Mouse (Mus musculus) liver, adult 2 months (tissue): ENCODE measurements at regions not wholly inside any gene's neighbourhood (a gene's known extent, or its start where the extent isn't known, plus 50 kb on each side); places are given as distances from the start of the nearest gene placed in this dataset.

Experiments used
- DNase-seq: peaks from one replicate; pipeline ENCODE4 v3.0.0-alpha.2; 2011; ENCODE audit warnings: low read depth, low spot score; ENCODE audit errors: extremely low read depth
- H3K27ac ChIP-seq: fragments of 200-500 bp; replicated peaks from 2 replicates; pipeline ENCODE4 v1.5.1; 2012; ENCODE audit warnings: low read depth, mild to moderate bottlenecking, control low read depth, inconsistent platforms, low read length; ENCODE audit not compliant: insufficient read depth
- H3K27me3 ChIP-seq: fragments of 200-500 bp; 2 replicates; pipeline ENCODE4 v1.6.1; 2012; ENCODE audit warnings: mild to moderate bottlenecking, moderate library complexity, low read length, inconsistent platforms; ENCODE audit not compliant: control insufficient read depth, insufficient read depth
- H3K36me3 ChIP-seq: fragments of 200-500 bp; 2 replicates; pipeline ENCODE4 v1.6.1; 2012; ENCODE audit warnings: low read length, inconsistent platforms; ENCODE audit not compliant: control insufficient read depth, insufficient read depth
- H3K4me1 ChIP-seq: fragments of 200-500 bp; 2 replicates; pipeline ENCODE4 v1.6.1; 2011; ENCODE audit warnings: low read length; ENCODE audit not compliant: control insufficient read depth, insufficient read depth
- H3K4me3 ChIP-seq: fragments of 200-500 bp; 2 replicates; pipeline ENCODE4 v1.5.1; 2011; ENCODE audit warnings: low read depth, mild to moderate bottlenecking, control low read depth, low read length, moderate library complexity; ENCODE audit not compliant: insufficient read depth
- H3K79me2 ChIP-seq: fragments of 200-500 bp; 2 replicates; pipeline ENCODE4 v1.6.1; 2012; ENCODE audit warnings: inconsistent platforms, mild to moderate bottlenecking, low read length, moderate library complexity; ENCODE audit not compliant: control insufficient read depth, insufficient read depth
- H3K9ac ChIP-seq: fragments of 200-500 bp; 2 replicates; pipeline ENCODE4 v1.6.1; 2012; ENCODE audit warnings: low read depth, mild to moderate bottlenecking, control low read depth, inconsistent platforms, low read length
- CTCF ChIP-seq: fragments of 200-500 bp; IDR thresholded peaks from 2 replicates; pipeline ENCODE4 v1.5.1; 2011; ENCODE audit warnings: low read depth, low read length, control low read depth
- POLR2A ChIP-seq: fragments of 200-500 bp; IDR thresholded peaks from 2 replicates; pipeline ENCODE4 v1.6.1; 2011; ENCODE audit warnings: low read length, control low read depth; ENCODE audit not compliant: insufficient read depth; ENCODE audit errors: extremely low read depth
- WGBS: fragments of 180-500 bp; shearing (Covaris S2); methylation state at CpG from one replicate; pipeline ENCODE4 v1.1.7; 2018; 5-methylcytosine and 5-hydroxymethylcytosine counted together

DNA sequence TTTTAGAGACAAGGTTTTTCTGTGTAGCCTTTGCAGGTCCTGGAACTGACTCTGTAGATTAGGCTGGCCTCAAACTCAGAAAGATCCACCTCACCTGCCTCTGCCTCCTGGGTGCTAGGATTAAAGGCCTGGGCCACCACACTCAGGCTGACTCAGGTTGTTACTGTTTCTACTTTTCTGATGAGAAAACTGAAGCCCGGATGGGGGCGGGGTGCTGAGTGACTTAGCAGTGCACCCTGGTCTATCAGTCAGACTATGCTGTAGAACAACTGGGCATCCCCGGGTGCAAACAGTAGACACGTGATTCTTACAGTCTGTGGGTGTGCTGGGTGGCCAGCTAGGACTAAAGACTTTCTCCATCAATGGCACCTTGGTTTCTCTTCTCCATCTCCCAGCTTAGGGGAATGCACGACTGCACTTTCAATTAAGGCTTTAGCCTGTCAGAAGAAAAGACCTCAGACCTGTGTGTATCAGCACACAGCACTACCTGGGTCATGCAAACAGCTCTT lies 55.1 kb upstream of the Lrp8 start:
- 85% methylated on average over 5 of the region's 5 CpGs for WGBS
- Histone ChIP-seq H3K9ac (no peak overlapping the region), H3K4me3 (no peak overlapping the region), H3K36me3 (no peaks in the 10 kb centered on the region), H3K27me3 (no peaks in the 10 kb centered on the region), H3K79me2 (no peaks in the 10 kb centered on the region), H3K27ac (no peak overlapping the region), H3K4me1 (no peaks in the 10 kb centered on the region)
- no peak for DNase-seq
- TF ChIP-seq POLR2A (no peak), CTCF (no peak)

DNA sequence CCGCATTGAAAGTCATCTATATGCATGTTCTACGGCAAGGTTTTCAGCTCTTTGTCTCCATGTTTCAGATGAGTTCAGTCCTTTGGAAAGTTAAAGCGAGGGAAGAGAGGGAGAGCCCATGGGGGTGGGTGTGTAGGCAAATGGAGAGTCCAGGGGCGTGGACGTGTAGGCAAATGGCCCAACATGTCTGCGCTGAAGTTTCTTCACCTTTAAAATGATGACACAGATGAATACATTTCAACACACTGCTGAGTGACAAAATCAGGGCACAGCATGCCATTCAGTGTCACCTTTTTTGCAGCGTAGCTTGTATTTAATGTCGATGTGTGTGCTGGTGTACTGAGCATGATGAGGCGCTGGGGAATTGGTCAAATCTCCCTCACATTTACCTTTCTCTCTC lies 54.6 kb upstream of the Lrp8 start:
- DNase-seq, result no peak
- H3K4me3 ChIP-seq, result no peak overlapping the region
- H3K27me3 ChIP-seq, result no peaks in the 10 kb centered on the region
- no peaks in the 10 kb centered on the region for H3K79me2 ChIP-seq
- TF ChIP-seq POLR2A (no peak), CTCF (no peak)
- no peak overlapping the region for H3K9ac ChIP-seq
- no peak overlapping the region for H3K27ac ChIP-seq
- H3K36me3 ChIP-seq, result no peaks in the 10 kb centered on the region
- 91% methylated on average over 9 of the region's 9 CpGs for WGBS
- H3K4me1 ChIP-seq, result no peaks in the 10 kb centered on the region

DNA sequence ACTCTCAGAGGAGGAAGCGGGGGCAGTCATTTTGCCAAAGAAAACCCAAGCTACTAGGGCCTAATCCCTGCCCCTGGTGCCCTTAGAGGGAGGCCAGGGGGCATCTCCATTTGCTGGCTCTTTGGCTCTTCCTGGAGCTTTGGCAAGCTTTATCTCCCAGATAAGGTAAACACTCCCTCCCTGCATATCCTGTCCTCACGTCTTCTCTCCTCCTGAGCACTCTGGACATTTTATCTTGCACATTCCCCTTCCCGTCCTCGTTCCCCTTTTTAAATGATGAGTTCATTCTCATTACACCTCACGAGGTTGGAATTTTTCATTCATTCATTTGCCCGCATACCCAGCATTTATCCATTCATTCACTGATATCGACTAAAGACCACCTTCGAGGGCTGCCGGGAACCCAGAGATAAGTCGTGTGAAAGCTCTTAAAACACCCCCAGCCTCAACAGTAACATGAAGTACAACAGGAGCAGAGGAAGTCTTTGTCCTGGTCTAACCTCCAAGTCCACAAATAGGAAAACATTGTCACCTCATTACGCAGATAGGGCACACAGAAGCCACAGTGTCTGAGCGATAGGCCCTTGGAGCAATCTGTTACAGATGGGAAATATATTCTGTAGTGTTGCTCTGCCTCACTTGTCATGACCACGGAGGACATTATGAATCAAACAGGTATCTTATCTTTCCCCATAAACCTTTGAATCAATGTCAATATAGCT lies 54.0 kb upstream of the Lrp8 start:
- Histone ChIP-seq H3K9ac (no peak overlapping the region), H3K79me2 (no peaks in the 10 kb centered on the region), H3K27me3 (no peaks in the 10 kb centered on the region), H3K4me1 (no peaks in the 10 kb centered on the region), H3K27ac (no peak overlapping the region), H3K36me3 (no peaks in the 10 kb centered on the region), H3K4me3 (no peak overlapping the region)
- 59% methylated on average over 13 of the region's 13 CpGs for WGBS
- no peak for TF ChIP-seq CTCF
- no peak for TF ChIP-seq POLR2A
- DNase-seq, result no peak

DNA sequence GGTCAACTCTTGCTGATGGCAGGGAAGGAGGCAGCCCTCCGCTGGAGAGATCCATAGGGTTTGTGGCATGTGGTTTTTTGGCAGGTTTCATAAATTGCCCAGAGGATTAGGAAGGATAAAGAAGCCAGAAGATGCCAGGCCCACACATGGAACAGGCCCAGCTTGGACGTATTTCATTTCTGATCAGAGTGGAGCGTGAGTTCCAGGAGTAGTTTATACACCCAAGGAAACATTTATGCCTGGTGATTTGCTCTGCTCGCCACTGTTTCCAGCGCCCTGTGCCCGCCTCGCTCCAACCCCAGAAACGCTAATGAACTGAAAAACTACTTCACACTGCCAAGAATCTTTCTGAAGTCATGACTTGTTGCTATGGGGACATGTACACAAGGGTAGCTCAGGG lies 53.0 kb upstream of the Lrp8 start:
- no peak for DNase-seq
- Histone ChIP-seq H3K4me3 (no peak overlapping the region), H3K27ac (no peak overlapping the region), H3K36me3 (no peaks in the 10 kb centered on the region), H3K79me2 (no peaks in the 10 kb centered on the region), H3K27me3 (no peaks in the 10 kb centered on the region), H3K4me1 (no peaks in the 10 kb centered on the region), H3K9ac (no peak overlapping the region)
- TF ChIP-seq CTCF, result no peak
- no peak for TF ChIP-seq POLR2A
- 95% methylated on average over 8 of the region's 8 CpGs for WGBS

DNA sequence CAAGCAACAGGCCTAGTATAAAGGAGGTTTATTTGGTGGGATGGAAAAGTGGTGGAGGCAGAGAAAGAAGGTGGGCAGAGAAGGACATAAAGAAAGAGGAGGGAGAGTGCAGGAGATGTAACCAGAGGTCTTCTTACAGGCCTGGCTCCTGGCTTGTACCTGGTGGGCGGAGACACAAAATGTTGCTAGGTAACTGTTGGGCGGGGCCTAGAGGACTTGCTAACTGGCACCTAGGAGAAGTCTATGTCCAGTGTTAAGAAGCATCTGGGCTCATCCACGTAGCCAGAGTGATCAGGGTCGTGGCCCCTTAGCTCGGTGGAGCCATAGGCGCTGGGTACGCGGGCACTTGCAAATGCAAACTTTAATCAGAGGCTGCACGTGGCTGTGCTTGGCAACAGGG lies 52.0 kb upstream of the Lrp8 start:
- DNase-seq, result no peak
- Histone ChIP-seq H3K4me1 (no peaks in the 10 kb centered on the region), H3K4me3 (no peak overlapping the region), H3K9ac (no peak overlapping the region), H3K27me3 (no peaks in the 10 kb centered on the region), H3K36me3 (no peaks in the 10 kb centered on the region), H3K79me2 (no peaks in the 10 kb centered on the region), H3K27ac (no peak overlapping the region)
- no peak for TF ChIP-seq POLR2A
- 80% methylated on average over 9 of the region's 9 CpGs for WGBS
